Mouse (Mus musculus) MEL (cell line): Measurements from ENCODE around the gene Dohh. TPM values are rescaled to one million over a fixed set of nuclear protein-coding genes. Genes with fewer than 3 reads are reported as not detected.

Experiments
- DNase-seq: peaks from one replicate; pipeline ENCODE4 v3.0.0; 2011; ENCODE audit warnings: low read depth, low spot score
- H3K27ac ChIP-seq: 2 replicates; pipeline ENCODE4 v1.5.1; 2012; ENCODE audit warnings: low read depth, mild to moderate bottlenecking, control low read depth, low read length, moderate library complexity; ENCODE audit not compliant: control insufficient read depth
- H3K27me3 ChIP-seq, 2 experiments: fragments of 150-350 bp in 1 of 2; sonication (generic) in 1 of 2; 2 replicates each; pipeline ENCODE4 v1.6.1; 2012; ENCODE audit warnings: low read length in 2 of 2, mild to moderate bottlenecking in 2 of 2, improper control_type of control experiment in 1 of 2, moderate library complexity in 1 of 2; ENCODE audit not compliant: insufficient read depth in 2 of 2, control insufficient read depth in 1 of 2
- H3K36me3 ChIP-seq, 2 experiments: 2 replicates each; pipeline ENCODE4 v1.6.1; 2012 to 2014; ENCODE audit warnings: low read length in 2 of 2, improper control_type of control experiment in 1 of 2, inconsistent platforms in 1 of 2, mild to moderate bottlenecking in 1 of 2; ENCODE audit not compliant: insufficient read depth in 2 of 2, control insufficient read depth in 1 of 2
- H3K4me1 ChIP-seq, 2 experiments: fragments of 150-350 bp in 1 of 2; sonication (generic) in 1 of 2; 2 replicates each; pipeline ENCODE4 v1.6.1; 2012; ENCODE audit warnings: low read length in 2 of 2, improper control_type of control experiment in 1 of 2, mild to moderate bottlenecking in 1 of 2; ENCODE audit not compliant: insufficient read depth in 2 of 2, control insufficient read depth in 1 of 2
- H3K4me3 ChIP-seq, 2 experiments: fragments of 150-350 bp in 1 of 2; sonication (generic) in 1 of 2; 2 replicates each; pipeline ENCODE4 v1.5.1; 2012; ENCODE audit warnings: low read depth in 2 of 2, low read length in 2 of 2, mild to moderate bottlenecking in 2 of 2, moderate library complexity in 2 of 2, control low read depth in 1 of 2, improper control_type of control experiment in 1 of 2; ENCODE audit not compliant: control insufficient read depth in 1 of 2, insufficient read depth in 1 of 2
- H3K79me2 ChIP-seq: 2 replicates; pipeline ENCODE4 v1.6.1; 2012; ENCODE audit warnings: mild to moderate bottlenecking, low read length, moderate library complexity; ENCODE audit not compliant: control insufficient read depth, poor library complexity, insufficient read depth
- H3K9ac ChIP-seq: 2 replicates; pipeline ENCODE4 v1.6.1; 2012; ENCODE audit warnings: low read depth, mild to moderate bottlenecking, control low read depth, low read length, moderate library complexity; ENCODE audit not compliant: control insufficient read depth, poor library complexity, severe bottlenecking
- H3K9me3 ChIP-seq: fragments of 150-350 bp; sonication (generic); replicated peaks from 2 replicates; pipeline ENCODE4 v1.6.1; 2012; ENCODE audit warnings: mild to moderate bottlenecking, low read length, improper control_type of control experiment, moderate library complexity; ENCODE audit not compliant: insufficient read depth
- BHLHE40 ChIP-seq: IDR thresholded peaks from 2 replicates; pipeline ENCODE4 v1.6.1; 2012; ENCODE audit warnings: low read depth, mild to moderate bottlenecking, inconsistent platforms, low read length, improper control_type of control experiment, borderline replicate concordance
- CTCF ChIP-seq, 3 experiments: IDR thresholded peaks in 2 of 3; conservative IDR thresholded peaks in 1 of 3; 2 replicates each; pipeline ENCODE4 v1.5.1; 2011 to 2012; ENCODE audit warnings: low read length in 3 of 3, low read depth in 2 of 3, mild to moderate bottlenecking in 2 of 3, improper control_type of control experiment in 1 of 3, inconsistent platforms in 1 of 3, mixed read lengths in 1 of 3, moderate library complexity in 1 of 3; ENCODE audit not compliant: control insufficient read depth in 1 of 3, insufficient read depth in 1 of 3, poor library complexity in 1 of 3, severe bottlenecking in 1 of 3
- ELF1 ChIP-seq: IDR thresholded peaks from 2 replicates; pipeline ENCODE4 v1.6.1; 2014; ENCODE audit warnings: low read depth, mild to moderate bottlenecking, inconsistent platforms, low read length, improper control_type of control experiment, moderate library complexity
- EP300 ChIP-seq, 2 experiments: IDR thresholded peaks; 2 replicates each; pipeline ENCODE4 v1.6.1; 2011; ENCODE audit warnings: improper control_type of control experiment in 2 of 2, low read length in 2 of 2, low read depth in 1 of 2, mild to moderate bottlenecking in 1 of 2
- ETS1 ChIP-seq: IDR thresholded peaks from 2 replicates; pipeline ENCODE4 v1.6.1; 2012; ENCODE audit warnings: low read depth, mild to moderate bottlenecking, inconsistent platforms, low read length, improper control_type of control experiment, moderate library complexity
- GABPA ChIP-seq: IDR thresholded peaks from 2 replicates; pipeline ENCODE4 v1.6.1; 2012; ENCODE audit warnings: low read depth, mild to moderate bottlenecking, inconsistent platforms, low read length, improper control_type of control experiment, moderate library complexity
- KAT2A ChIP-seq: conservative IDR thresholded peaks from 2 replicates; pipeline ENCODE4 v1.6.1; 2012; ENCODE audit warnings: low read depth, low read length, improper control_type of control experiment, inconsistent platforms
- MXI1 ChIP-seq: IDR thresholded peaks from 2 replicates; pipeline ENCODE4 v1.6.1; 2011; ENCODE audit warnings: mild to moderate bottlenecking, low read depth, low read length, improper control_type of control experiment
- NELFE ChIP-seq: IDR thresholded peaks from 2 replicates; pipeline ENCODE4 v1.6.1; 2011; ENCODE audit warnings: low read depth, low read length, improper control_type of control experiment
- NRF1 ChIP-seq: IDR thresholded peaks from 2 replicates; pipeline ENCODE4 v1.6.1; 2014; ENCODE audit warnings: low read depth, mild to moderate bottlenecking, inconsistent platforms, low read length, improper control_type of control experiment, moderate library complexity; ENCODE audit not compliant: poor library complexity, insufficient read depth, severe bottlenecking
- POLR2A ChIP-seq, 2 experiments: IDR thresholded peaks; 2 replicates each; pipeline ENCODE4 v1.6.1; 2011 to 2012; ENCODE audit warnings: low read length in 2 of 2, mild to moderate bottlenecking in 2 of 2, control low read depth in 1 of 2, improper control_type of control experiment in 1 of 2, low read depth in 1 of 2, moderate library complexity in 1 of 2; ENCODE audit not compliant: control insufficient read depth in 1 of 2, insufficient read depth in 1 of 2, poor library complexity in 1 of 2
- POLR2AphosphoS5 ChIP-seq: IDR thresholded peaks from 2 replicates; pipeline ENCODE4 v1.6.1; 2012; ENCODE audit warnings: low read depth, borderline replicate concordance, mild to moderate bottlenecking, inconsistent platforms, low read length, moderate library complexity, mixed read lengths
- RAD21 ChIP-seq: IDR thresholded peaks from 2 replicates; pipeline ENCODE4 v1.6.1; 2011; ENCODE audit warnings: mild to moderate bottlenecking, low read depth, low read length, improper control_type of control experiment
- SIN3A ChIP-seq: IDR thresholded peaks from 2 replicates; pipeline ENCODE4 v1.6.1; 2012; ENCODE audit warnings: low read length, improper control_type of control experiment, inconsistent platforms
- TAL1 ChIP-seq: IDR thresholded peaks from 2 replicates; pipeline ENCODE4 v1.6.1; 2012; ENCODE audit warnings: mild to moderate bottlenecking, inconsistent platforms, low read length, moderate library complexity, mixed read lengths
- TBP ChIP-seq: IDR thresholded peaks from 2 replicates; pipeline ENCODE4 v1.8.0; 2011; ENCODE audit warnings: low read depth, low read length, improper control_type of control experiment
- TCF12 ChIP-seq: IDR thresholded peaks from 2 replicates; pipeline ENCODE4 v1.6.1; 2014; ENCODE audit warnings: low read depth, mild to moderate bottlenecking, inconsistent platforms, low read length, improper control_type of control experiment, moderate library complexity
- UBTF ChIP-seq: IDR thresholded peaks from 2 replicates; pipeline ENCODE4 v1.6.1; 2012; ENCODE audit warnings: low read depth, mild to moderate bottlenecking, inconsistent platforms, low read length, improper control_type of control experiment, moderate library complexity, borderline replicate concordance; ENCODE audit not compliant: insufficient read depth
- USF1 ChIP-seq: IDR thresholded peaks from 2 replicates; pipeline ENCODE4 v1.6.1; 2014; ENCODE audit warnings: low read depth, mild to moderate bottlenecking, inconsistent platforms, low read length, improper control_type of control experiment, moderate library complexity
- ZMIZ1 ChIP-seq: IDR thresholded peaks from 2 replicates; pipeline ENCODE4 v1.6.1; 2012; ENCODE audit warnings: low read depth, mild to moderate bottlenecking, inconsistent platforms, low read length, improper control_type of control experiment, moderate library complexity
- polyA plus RNA-seq, 2 experiments: library from polyadenylated mRNA; stranded (reverse) in 1 of 2; unstranded in 1 of 2; fragments of >175 nt in 1 of 2; fragments of >200 nt in 1 of 2; gene quantifications; 2 replicates each; pipeline versions ENCODE4 v1.2.1 to v1.2.4; 2012; ENCODE audit warnings: low replicate concordance in 2 of 2, low read depth in 1 of 2; ENCODE audit not compliant: insufficient read length in 2 of 2, insufficient read depth in 1 of 2, missing spikeins in 1 of 2
- total RNA-seq: library from RNA; depleted of rRNA; stranded (reverse); fragments of 300-350 nt; gene quantifications from 2 replicates; pipeline ENCODE4 v1.2.3, GENCODE M21; 2012

The Dohh gene
- total and polyA plus RNA-seq, 3 experiments = 145 to 153 TPM; not detected in 1

GRCm38 (mm10) chr10:81389373-81389772, 5.1 kb downstream of the Dohh start:
- no peak for TF ChIP-seq BHLHE40
- no peak for TF ChIP-seq UBTF
- no peak for TF ChIP-seq POLR2AphosphoS5
- no peak for TF ChIP-seq TBP
- TF ChIP-seq EP300 (IDR thresholded peaks at IDR 0.05; ENCODE audit: low read depth in 1 of 2, low read length in 2 of 2) = no peak
- no peak for TF ChIP-seq TAL1
- no peak for TF ChIP-seq MXI1
- TF ChIP-seq NELFE = no peak
- no peak for TF ChIP-seq KAT2A
- TF ChIP-seq POLR2A (IDR thresholded peaks at IDR 0.05; ENCODE audit: control insufficient read depth in 1 of 2, insufficient read depth in 1 of 2, low read depth in 1 of 2, low read length in 2 of 2, poor library complexity in 1 of 2) = no peak
- TF ChIP-seq RAD21 = no peak
- TF ChIP-seq CTCF (IDR thresholded peaks at IDR 0.05 in 2 of 3, conservative IDR thresholded peaks at IDR 0.05 in 1 of 3; ENCODE audit: control insufficient read depth in 1 of 3, insufficient read depth in 1 of 3, low read depth in 2 of 3, low read length in 3 of 3, poor library complexity in 1 of 3, severe bottlenecking in 1 of 3) = no peak
- TF ChIP-seq TCF12 = no peak
- no peak for TF ChIP-seq ZMIZ1
- TF ChIP-seq ELF1 = no peak
- no peak for TF ChIP-seq USF1
- no peak for TF ChIP-seq ETS1
- no peak for TF ChIP-seq NRF1
- no peak for TF ChIP-seq GABPA
- TF ChIP-seq SIN3A = no peak
- Histone ChIP-seq H3K79me2 (peaks cover 16% of the 10 kb centered on the region), H3K4me1 (peaks cover 6 to 22% of the 10 kb centered on the region in 2 experiments; a peak in 3 of 4 replicates), H3K9ac (no peak overlapping the region), H3K36me3 (peaks cover 0 to 4% of the 10 kb centered on the region in 2 experiments; a peak in 1 of 4 replicates), H3K27ac (no peak overlapping the region), H3K9me3 (no peaks in the 10 kb centered on the region), H3K4me3 (no peak overlapping the region), H3K27me3 (no peaks in the 10 kb centered on the region)
- no peak for DNase-seq
